Mouse (Mus musculus): ENCODE data around the gene Anapc2. TPM values are rescaled to one million over a fixed set of nuclear protein-coding genes. Genes with fewer than 3 reads are reported as not detected.

Gene Anapc2
- total RNA-seq (2021): 10 to 100 TPM; 85.1 to 86.5 TPM

GRCm38 (mm10) chr2:25271827-25272511 lies at the start of gene Anapc2, which contains the start of gene Ssna1:
Gene Anapc2, plus strand, starts transcription at chr2:25272478.
Gene Ssna1, minus strand, starts transcription at chr2:25272438.
- DNase-seq (ENCODE audit: extremely low spot score in 1 of 2, low spot score in 1 of 2): peak; percentile 96 to 98

- peak in 1 of 2 experiments; percentile 47 for DNase-seq (ENCODE audit: extremely low spot score in 1 of 2, low spot score in 1 of 2)
Measured at GRCm38 (mm10) chr2:25223681-25224491, 48.4 kb upstream of the Anapc2 start.

GRCm38 (mm10) chr2:25224492-25224765 lies 47.8 kb upstream of the Anapc2 start, which contains the start of gene Tubb4b:
Gene Tubb4b, minus strand, starts transcription at chr2:25224702.
- DNase-seq (ENCODE audit: extremely low spot score in 1 of 2, low spot score in 1 of 2): peak in 1 of 2 experiments; percentile 81

GRCm38 (mm10) chr2:25224766-25225752 lies 47.2 kb upstream of the Anapc2 start:
- peak; percentile 81 to 92 for DNase-seq (ENCODE audit: extremely low spot score in 1 of 2, low spot score in 1 of 2)

GRCm38 (mm10) chr2:25225811-25226379 lies 46.4 kb upstream of the Anapc2 start:
- DNase-seq (ENCODE audit: extremely low spot score in 1 of 2, low spot score in 1 of 2): no peak

- DNase-seq (ENCODE audit: extremely low spot score in 1 of 2, low spot score in 1 of 2): peak in 1 of 2 experiments; percentile 26
Measured at GRCm38 (mm10) chr2:25226864-25227263, 45.4 kb upstream of the Anapc2 start.

GRCm38 (mm10) chr2:25227406-25227805 lies 44.9 kb upstream of the Anapc2 start:
- DNase-seq (ENCODE audit: extremely low spot score in 1 of 2, low spot score in 1 of 2): no peak

GRCm38 (mm10) chr2:25228431-25228889 lies 43.8 kb upstream of the Anapc2 start:
- peak; percentile 65 to 88 for DNase-seq (ENCODE audit: extremely low spot score in 1 of 2, low spot score in 1 of 2)

- no peak for DNase-seq (ENCODE audit: extremely low spot score in 1 of 2, low spot score in 1 of 2)
Measured at GRCm38 (mm10) chr2:25228995-25229530, 43.2 kb upstream of the Anapc2 start.

- no peak for DNase-seq (ENCODE audit: extremely low spot score in 1 of 2, low spot score in 1 of 2)
Measured at GRCm38 (mm10) chr2:25229582-25229981, 42.7 kb upstream of the Anapc2 start.

GRCm38 (mm10) chr2:25230581-25230980 lies 41.7 kb upstream of the Anapc2 start:
- DNase-seq (ENCODE audit: extremely low spot score in 1 of 2, low spot score in 1 of 2): no peak

GRCm38 (mm10) chr2:25231038-25231437 lies 41.2 kb upstream of the Anapc2 start:
- no peak for DNase-seq (ENCODE audit: extremely low spot score in 1 of 2, low spot score in 1 of 2)

GRCm38 (mm10) chr2:25233421-25233820 lies 38.9 kb upstream of the Anapc2 start:
- no peak for DNase-seq (ENCODE audit: extremely low spot score in 1 of 2, low spot score in 1 of 2)

- DNase-seq (ENCODE audit: extremely low spot score in 1 of 2, low spot score in 1 of 2): no peak
Measured at GRCm38 (mm10) chr2:25234050-25234449, 38.2 kb upstream of the Anapc2 start, which contains the start of gene Slc34a3. Gene Slc34a3, minus strand, starts transcription at chr2:25234364.

- no peak for DNase-seq (ENCODE audit: extremely low spot score in 1 of 2, low spot score in 1 of 2)
Measured at GRCm38 (mm10) chr2:25234551-25235220, 37.6 kb upstream of the Anapc2 start.

GRCm38 (mm10) chr2:25236614-25237013 lies 35.7 kb upstream of the Anapc2 start, which contains the start of gene Rnf224:
Gene Rnf224, minus strand, starts transcription at chr2:25236787.
- DNase-seq (ENCODE audit: extremely low spot score in 1 of 2, low spot score in 1 of 2): no peak

- no peak for DNase-seq (ENCODE audit: extremely low spot score in 1 of 2, low spot score in 1 of 2)
Measured at GRCm38 (mm10) chr2:25237522-25237921, 34.8 kb upstream of the Anapc2 start.

- no peak for DNase-seq (ENCODE audit: extremely low spot score in 1 of 2, low spot score in 1 of 2)
Measured at GRCm38 (mm10) chr2:25238106-25238505, 34.2 kb upstream of the Anapc2 start.

- no peak for DNase-seq (ENCODE audit: extremely low spot score in 1 of 2, low spot score in 1 of 2)
Measured at GRCm38 (mm10) chr2:25239766-25240165, 32.5 kb upstream of the Anapc2 start.

All from layer of hippocampus, postnatal 25 days (tissue).